Mouse (Mus musculus) stomach, embryonic 16.5 days (tissue): ENCODE data around the gene Dpep1. TPM values are rescaled to one million over a fixed set of nuclear protein-coding genes. Genes with fewer than 3 reads are reported as not detected.
A peak's percentile ranks its signal among the peaks of the same experiment; 100 is the strongest.

Experiments
- ATAC-seq: fragments of 200-750 bp; cut with Nextera tagmentation; 2 replicates; pipeline ENCODE4 v1.8.0; 2017; ENCODE audit warnings: moderate number of reproducible peaks, moderate TSS enrichment; ENCODE audit not compliant: insufficient read depth, low FRiP score
- H3K27ac ChIP-seq: fragments of 300-500 bp; sonication (generic); 2 replicates; pipeline ENCODE4 v1.5.1; 2014; ENCODE audit warnings: low read length
- H3K27me3 ChIP-seq: fragments of 300-500 bp; sonication (generic); 2 replicates; pipeline ENCODE4 v1.6.1; 2014; ENCODE audit warnings: low read length, control low read depth, mixed read lengths; ENCODE audit not compliant: control insufficient read depth, insufficient read depth
- H3K36me3 ChIP-seq: fragments of 300-500 bp; sonication (generic); 2 replicates; pipeline ENCODE4 v1.6.1; 2014; ENCODE audit warnings: low read length; ENCODE audit not compliant: control insufficient read depth, insufficient read depth
- H3K4me1 ChIP-seq: fragments of 300-500 bp; sonication (generic); 2 replicates; pipeline ENCODE4 v1.6.1; 2014; ENCODE audit warnings: low read length, control low read depth, mixed read lengths; ENCODE audit not compliant: control insufficient read depth, insufficient read depth
- H3K4me2 ChIP-seq: fragments of 300-500 bp; sonication (generic); 2 replicates; pipeline ENCODE4 v1.6.1; 2014; ENCODE audit warnings: low read depth, low read length, mixed read lengths
- H3K4me3 ChIP-seq: fragments of 300-500 bp; sonication (generic); replicated peaks from 2 replicates; pipeline ENCODE4 v1.5.1; 2014; ENCODE audit warnings: mild to moderate bottlenecking, low read length
- H3K9ac ChIP-seq: fragments of 300-500 bp; sonication (generic); 2 replicates; pipeline ENCODE4 v1.6.1; 2014; ENCODE audit warnings: low read length
- H3K9me3 ChIP-seq: fragments of 300-500 bp; sonication (generic); replicated peaks from 2 replicates; pipeline ENCODE4 v1.6.1; 2016; ENCODE audit warnings: low read length, control low read depth; ENCODE audit not compliant: control insufficient read depth
- WGBS: fragments of 180-500 bp; shearing (Covaris S2); extraction: QIAGEN DNeasy Blood & Tissue Kit; methylation state at CpG from one replicate; pipeline ENCODE4 v1.1.7; 2014; 5-methylcytosine and 5-hydroxymethylcytosine counted together
- polyA plus RNA-seq: library from polyadenylated mRNA; unstranded; fragments of >200 nt; fragmentation: Nextera tagmentation; extraction: Ambion mirVana; gene quantifications from 2 replicates; pipeline ENCODE4 v1.2.1, GENCODE M21; 2015

The Dpep1 gene
- polyA plus RNA-seq, 1 experiment from 2014 or later, result 6.1 TPM

GRCm38 (mm10) chr8:123235520-123236497, 49.8 kb downstream of the Dpep1 start, which contains the start of gene Spata2l:
Gene Spata2l (minus strand): TSS chr8:123236233.
- Histone ChIP-seq H3K36me3 (no peaks in the 10 kb centered on the region), H3K27me3 (peaks cover 6% of the 10 kb centered on the region; the same call in 1 of the 2 replicates), H3K4me2 (peak within 1 kb of the TSS; percentile 94), H3K4me1 (peaks cover 6% of the 10 kb centered on the region; the same call in 1 of the 2 replicates), H3K9ac (peak within 1 kb of the TSS; percentile 74), H3K4me3 (peak within 1 kb of the TSS; percentile 61), H3K27ac (no peak within 1 kb of the TSS), H3K9me3 (no peaks in the 10 kb centered on the region)
- 1% methylated on average over 57 of the region's 57 CpGs for WGBS
- ATAC-seq, result peak; percentile 93

- WGBS, result 86% methylated on average over 10 of the region's 10 CpGs
- Histone ChIP-seq H3K36me3 (no peaks in the 10 kb centered on the region), H3K4me2 (no peak overlapping the region), H3K27me3 (peaks cover 4% of the 10 kb centered on the region; the same call in 1 of the 2 replicates), H3K4me3 (no peak overlapping the region), H3K4me1 (peaks cover 6% of the 10 kb centered on the region; the same call in 1 of the 2 replicates), H3K27ac (no peak overlapping the region), H3K9ac (no peak overlapping the region), H3K9me3 (no peaks in the 10 kb centered on the region)
- no peak for ATAC-seq
Measured at GRCm38 (mm10) chr8:123239398-123239797, 53.4 kb downstream of the Dpep1 start.

- Histone ChIP-seq H3K9me3 (no peaks in the 10 kb centered on the region), H3K27ac (no peak overlapping the region), H3K4me2 (no peak overlapping the region), H3K36me3 (no peaks in the 10 kb centered on the region), H3K9ac (no peak overlapping the region), H3K4me1 (no peaks in the 10 kb centered on the region), H3K4me3 (no peak overlapping the region), H3K27me3 (no peaks in the 10 kb centered on the region)
- ATAC-seq, result no peak
- 83% methylated on average over 7 of the region's 7 CpGs for WGBS
Measured at GRCm38 (mm10) chr8:123242107-123242923, 56.3 kb downstream of the Dpep1 start.

- Histone ChIP-seq H3K4me3 (no peak overlapping the region), H3K4me2 (no peak overlapping the region), H3K9ac (no peak overlapping the region), H3K9me3 (no peaks in the 10 kb centered on the region), H3K27ac (no peak overlapping the region), H3K4me1 (no peaks in the 10 kb centered on the region), H3K27me3 (no peaks in the 10 kb centered on the region), H3K36me3 (0 out of 2 replicates have a peak, but pooled peaks cover 6% of the 10 kb centered on the region)
- no peak for ATAC-seq
- WGBS, result 64% methylated on average over 11 of the region's 11 CpGs
Measured at GRCm38 (mm10) chr8:123243053-123243452, 57.0 kb downstream of the Dpep1 start.

GRCm38 (mm10) chr8:123244382-123244781, 58.3 kb downstream of the Dpep1 start:
- WGBS, result 89% methylated on average over 4 of the region's 4 CpGs
- Histone ChIP-seq H3K27ac (no peak overlapping the region), H3K27me3 (no peaks in the 10 kb centered on the region), H3K4me1 (no peaks in the 10 kb centered on the region), H3K36me3 (0 out of 2 replicates have a peak, but pooled peaks cover 13% of the 10 kb centered on the region), H3K9ac (no peak overlapping the region), H3K4me3 (no peak overlapping the region), H3K9me3 (no peaks in the 10 kb centered on the region), H3K4me2 (no peak overlapping the region)
- no peak for ATAC-seq

DNA sequence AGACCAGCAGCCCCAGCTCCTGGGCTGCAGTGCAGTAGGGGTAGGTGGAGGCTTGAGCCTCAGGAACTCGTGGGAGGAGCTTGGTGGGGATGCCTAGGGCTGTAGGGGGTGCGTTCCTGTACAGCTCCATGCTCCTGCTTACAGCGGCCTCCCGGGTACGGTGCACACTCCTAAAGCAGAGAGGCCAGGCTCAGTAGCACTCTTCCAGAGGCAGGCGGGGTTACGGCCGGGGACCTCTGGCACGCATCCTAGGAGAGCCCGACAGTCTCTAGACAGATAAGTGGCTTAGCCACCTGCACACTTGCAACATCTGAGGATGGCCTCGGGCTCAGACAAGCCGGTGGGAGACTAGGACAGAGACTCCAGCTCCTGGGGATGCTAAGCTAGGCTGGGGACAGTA, 59.5 kb downstream of the Dpep1 start:
- H3K4me3 ChIP-seq, result no peak overlapping the region
- 85% methylated on average over 12 of the region's 12 CpGs for WGBS
- H3K27ac ChIP-seq, result no peak overlapping the region
- H3K4me1 ChIP-seq, result no peaks in the 10 kb centered on the region
- ATAC-seq, result no peak
- 0 out of 2 replicates have a peak, but pooled peaks cover 13% of the 10 kb centered on the region for H3K36me3 ChIP-seq
- no peaks in the 10 kb centered on the region for H3K9me3 ChIP-seq
- no peaks in the 10 kb centered on the region for H3K27me3 ChIP-seq
- no peak overlapping the region for H3K4me2 ChIP-seq
- H3K9ac ChIP-seq, result no peak overlapping the region

- Histone ChIP-seq H3K4me1 (peaks cover 5% of the 10 kb centered on the region), H3K9me3 (no peaks in the 10 kb centered on the region), H3K4me2 (no peak overlapping the region), H3K36me3 (0 out of 2 replicates have a peak, but pooled peaks cover 17% of the 10 kb centered on the region), H3K4me3 (no peak overlapping the region), H3K27me3 (no peaks in the 10 kb centered on the region), H3K9ac (no peak overlapping the region), H3K27ac (no peak overlapping the region)
- WGBS, result over 99% methylated on average over 6 of the region's 6 CpGs
- ATAC-seq, result no peak
Measured at GRCm38 (mm10) chr8:123247748-123248147, 61.7 kb downstream of the Dpep1 start.

DNA sequence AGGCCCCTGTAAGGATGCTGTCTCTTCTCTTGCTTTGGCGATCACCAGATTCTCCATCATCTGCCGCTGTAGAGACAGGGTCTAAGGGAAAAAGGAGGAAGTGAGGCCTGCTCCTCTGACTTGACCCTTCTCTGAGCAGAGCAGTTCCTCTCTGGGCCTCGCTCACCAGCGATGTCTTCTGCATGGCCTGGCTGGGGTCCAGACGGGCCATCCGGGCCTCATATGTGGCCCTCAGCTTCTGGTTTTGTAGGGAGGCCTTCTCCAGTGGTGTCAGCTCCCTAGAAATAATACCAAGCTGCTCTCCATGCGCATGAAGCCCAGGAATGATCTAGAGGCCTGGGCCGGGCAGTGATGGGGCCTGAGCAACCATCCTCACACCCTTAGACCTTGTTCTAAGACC, 62.6 kb downstream of the Dpep1 start:
- Histone ChIP-seq H3K27me3 (no peaks in the 10 kb centered on the region), H3K27ac (no peak overlapping the region), H3K4me2 (no peak overlapping the region), H3K4me3 (no peak overlapping the region), H3K36me3 (0 out of 2 replicates have a peak, but pooled peaks cover 17% of the 10 kb centered on the region), H3K9me3 (no peaks in the 10 kb centered on the region), H3K9ac (no peak overlapping the region), H3K4me1 (peaks cover 11% of the 10 kb centered on the region)
- WGBS, result 86% methylated on average over 8 of the region's 8 CpGs
- ATAC-seq, result no peak
